Mouse (Mus musculus) cerebellum, adult 18-20 months (tissue): ENCODE data around the gene Olfr455.

ENCODE experiments used
- DNase-seq, 2 experiments: peaks; one replicate each; pipeline ENCODE4 v3.0.0; 2021

Gene Olfr455

GRCm38 (mm10) chr6:42547461-42547860, at the start of gene Olfr455:
Olfr455 (minus strand) TSS chr6:42547587.
- DNase-seq, result no peak

- no peak for DNase-seq
Observed at GRCm38 (mm10) chr6:42593138-42593882, 45.9 kb upstream of the Olfr455 start.

- no peak for DNase-seq
Observed at GRCm38 (mm10) chr6:42586569-42586968, 39.2 kb upstream of the Olfr455 start.

GRCm38 (mm10) chr6:42583488-42583872, 36.1 kb upstream of the Olfr455 start:
- DNase-seq, result peak; percentile 51 to 68

- no peak for DNase-seq
Observed at GRCm38 (mm10) chr6:42582741-42583487, 35.5 kb upstream of the Olfr455 start.

- DNase-seq, result no peak
Observed at GRCm38 (mm10) chr6:42578678-42579077, 31.3 kb upstream of the Olfr455 start.

GRCm38 (mm10) chr6:42577433-42577832, 30.0 kb upstream of the Olfr455 start:
- no peak for DNase-seq

- no peak for DNase-seq
Observed at GRCm38 (mm10) chr6:42568205-42568604, 20.8 kb upstream of the Olfr455 start.

- no peak for DNase-seq
Observed at GRCm38 (mm10) chr6:42566076-42566598, 18.8 kb upstream of the Olfr455 start.

GRCm38 (mm10) chr6:42562280-42562679, 14.9 kb upstream of the Olfr455 start:
- DNase-seq, result no peak

- no peak for DNase-seq
Observed at GRCm38 (mm10) chr6:42560885-42561284, 13.5 kb upstream of the Olfr455 start.

- DNase-seq, result no peak
Observed at GRCm38 (mm10) chr6:42558641-42559040, 11.3 kb upstream of the Olfr455 start.

GRCm38 (mm10) chr6:42546180-42546579, 1.2 kb downstream of the Olfr455 start:
- no peak for DNase-seq

- no peak for DNase-seq
Observed at GRCm38 (mm10) chr6:42545451-42545885, 1.9 kb downstream of the Olfr455 start.

- DNase-seq, result no peak
Observed at GRCm38 (mm10) chr6:42544846-42545245, 2.5 kb downstream of the Olfr455 start.

- no peak for DNase-seq
Observed at GRCm38 (mm10) chr6:42542036-42543031, 5.1 kb downstream of the Olfr455 start.

GRCm38 (mm10) chr6:42540681-42541080, 6.7 kb downstream of the Olfr455 start:
- no peak for DNase-seq

- DNase-seq, result no peak
Observed at GRCm38 (mm10) chr6:42539711-42540110, 7.7 kb downstream of the Olfr455 start.

GRCm38 (mm10) chr6:42513461-42513860, 33.9 kb downstream of the Olfr455 start:
- no peak for DNase-seq

GRCm38 (mm10) chr6:42509311-42509710, 38.1 kb downstream of the Olfr455 start:
- no peak for DNase-seq

- DNase-seq, result no peak
Observed at GRCm38 (mm10) chr6:42503478-42503877, 43.9 kb downstream of the Olfr455 start.

GRCm38 (mm10) chr6:42489731-42490130, 57.7 kb downstream of the Olfr455 start:
- DNase-seq, result no peak

- no peak for DNase-seq
Observed at GRCm38 (mm10) chr6:42487114-42487513, 60.3 kb downstream of the Olfr455 start, which contains the start of gene Olfr456. Olfr456 (minus strand) TSS chr6:42487214.
